Mouse (Mus musculus) large intestine, adult 2 months (tissue): ENCODE measurements at regions not wholly inside any gene's neighbourhood (a gene's known extent, or its start where the extent isn't known, plus 50 kb on each side); places are given as distances from the start of the nearest gene placed in this dataset.

ENCODE experiments used
- DNase-seq: peaks from one replicate; pipeline ENCODE4 v3.0.0-alpha.2; 2012; ENCODE audit warnings: low read depth, low spot score
- WGBS: fragments of 180-500 bp; shearing (Covaris S2); methylation state at CpG from one replicate; pipeline ENCODE4 v1.1.7; 2018; 5-methylcytosine and 5-hydroxymethylcytosine counted together

DNA sequence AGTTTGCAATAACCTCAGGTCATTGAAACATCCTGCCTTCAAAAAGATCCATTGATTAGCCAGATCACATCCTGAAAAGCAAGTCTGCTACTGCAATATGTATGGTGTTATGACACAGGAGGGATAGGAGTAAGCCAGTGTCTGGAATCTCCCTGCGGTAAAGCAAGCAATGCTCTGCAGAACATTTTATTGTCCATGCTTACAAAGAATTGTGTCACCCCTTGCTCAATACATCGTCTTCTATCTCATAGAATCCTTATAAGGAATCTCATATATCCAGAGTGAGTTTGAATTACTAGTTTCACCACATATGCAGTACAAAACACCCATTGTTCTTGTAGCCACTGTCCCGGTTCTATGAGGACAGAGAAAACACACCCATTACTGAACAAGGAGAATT lies 162.1 kb upstream of the Usp25 start:
- 30% methylated on average over 3 of the region's 3 CpGs for WGBS
- no peak for DNase-seq

GRCm38 (mm10) chr16:76837450-76837849 lies 176.1 kb upstream of the Usp25 start:
- 83% methylated on average over 4 of the region's 4 CpGs for WGBS
- no peak for DNase-seq

DNA sequence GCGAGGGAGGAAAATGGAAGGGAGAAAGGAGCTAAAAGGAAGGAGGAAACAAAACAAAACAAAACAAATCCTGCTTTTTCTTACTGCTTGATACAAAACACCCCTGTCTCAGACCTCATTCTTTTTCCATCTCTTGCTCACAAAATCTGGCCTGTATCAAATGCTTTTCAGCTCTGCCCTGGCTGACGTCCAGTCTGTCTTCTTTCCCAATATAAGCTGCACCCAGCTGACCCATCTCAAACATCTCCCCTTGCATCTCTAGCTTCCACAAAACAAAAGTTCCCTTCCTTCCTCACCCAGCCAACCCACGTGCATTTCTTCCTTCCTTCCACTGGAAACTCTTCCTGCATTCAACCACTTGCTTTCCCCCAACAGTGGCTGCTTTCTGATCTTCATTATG lies 183.1 kb upstream of the Usp25 start:
- WGBS, result 37% methylated on average over 3 of the region's 3 CpGs
- DNase-seq, result no peak

GRCm38 (mm10) chr16:76827674-76828441 lies 185.6 kb upstream of the Usp25 start:
- DNase-seq, result no peak
- 89% methylated on average over 7 of the region's 7 CpGs for WGBS

- WGBS, result 95% methylated on average over 10 of the region's 10 CpGs
- DNase-seq, result no peak
Observed at GRCm38 (mm10) chr16:76821261-76821660, 192.2 kb upstream of the Usp25 start.

- DNase-seq, result no peak
- 60% methylated on average over 17 of the region's 17 CpGs for WGBS
Observed at GRCm38 (mm10) chr16:76816056-76816885, 197.2 kb upstream of the Usp25 start.

- 32% methylated on average over 3 of the region's 3 CpGs for WGBS
- no peak for DNase-seq
Observed at GRCm38 (mm10) chr16:76803725-76804124, 209.8 kb upstream of the Usp25 start.

- WGBS, result 68% methylated on average over 6 of the region's 6 CpGs
- peak; percentile 50 for DNase-seq
Observed at GRCm38 (mm10) chr16:76786405-76787155, 226.9 kb upstream of the Usp25 start.

DNA sequence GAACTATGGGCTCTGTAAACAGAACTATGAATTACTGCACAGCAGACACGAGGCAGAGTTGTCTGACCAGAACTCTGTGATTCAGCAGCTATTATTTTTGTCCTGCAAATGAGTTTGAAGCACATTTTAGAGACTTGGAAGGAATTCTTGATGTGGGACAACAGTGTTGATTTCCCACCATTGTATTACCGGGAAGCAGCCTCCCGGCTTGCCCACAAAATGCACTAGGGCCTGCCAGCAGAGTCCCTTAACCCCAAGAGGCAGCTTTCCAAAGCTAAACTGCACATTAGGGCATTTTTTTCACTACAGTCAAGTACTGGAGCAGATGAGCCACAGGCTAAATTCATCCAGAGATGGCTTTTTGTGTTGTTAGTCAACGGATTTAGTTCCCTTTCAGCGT lies 230.8 kb upstream of the Usp25 start:
- 61% methylated on average over 5 of the region's 5 CpGs for WGBS
- no peak for DNase-seq

DNA sequence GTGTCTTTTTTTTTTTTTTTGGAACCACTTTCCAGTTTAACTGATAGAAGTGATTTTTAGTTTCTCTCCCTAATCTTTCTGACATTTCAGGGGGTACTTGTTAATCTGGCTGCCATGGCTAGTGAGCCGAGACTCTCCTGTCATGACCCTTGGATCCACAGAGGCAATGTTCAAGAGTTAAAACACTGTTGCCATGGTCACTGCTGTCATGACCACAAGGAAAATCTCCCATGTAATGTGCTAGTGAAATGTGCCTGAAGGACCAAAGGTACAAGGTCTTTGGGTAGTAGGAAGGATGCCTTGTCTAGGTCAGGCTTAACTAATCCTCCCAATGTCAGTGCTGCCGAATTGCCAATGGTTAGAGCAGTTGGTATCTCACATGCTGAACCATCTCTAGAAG lies 237.7 kb upstream of the Usp25 start:
- 89% methylated on average over 2 of the region's 2 CpGs for WGBS
- DNase-seq, result no peak

- WGBS, result 75% methylated on average over 8 of the region's 8 CpGs
- DNase-seq, result no peak
Observed at GRCm38 (mm10) chr16:76774032-76774431, 239.5 kb upstream of the Usp25 start.

DNA sequence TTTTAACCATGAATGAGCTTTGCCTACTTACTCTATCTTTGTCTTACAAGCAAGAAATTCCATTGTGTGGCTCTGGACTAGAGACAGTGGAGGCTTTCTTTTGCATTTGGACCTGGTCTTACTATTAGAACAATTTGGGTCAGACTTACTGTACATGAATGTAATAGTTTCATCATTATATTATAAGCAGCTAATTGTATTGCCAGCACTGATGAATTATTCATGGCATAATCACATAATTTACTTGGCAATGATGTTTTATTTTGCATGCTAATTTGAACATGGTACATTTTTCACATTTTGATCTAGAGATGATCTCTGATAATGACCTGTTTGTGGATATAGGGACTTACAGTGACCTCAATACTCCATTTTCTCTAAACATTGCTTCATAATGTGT lies 240.0 kb upstream of the Usp25 start:
- no peak for DNase-seq

DNA sequence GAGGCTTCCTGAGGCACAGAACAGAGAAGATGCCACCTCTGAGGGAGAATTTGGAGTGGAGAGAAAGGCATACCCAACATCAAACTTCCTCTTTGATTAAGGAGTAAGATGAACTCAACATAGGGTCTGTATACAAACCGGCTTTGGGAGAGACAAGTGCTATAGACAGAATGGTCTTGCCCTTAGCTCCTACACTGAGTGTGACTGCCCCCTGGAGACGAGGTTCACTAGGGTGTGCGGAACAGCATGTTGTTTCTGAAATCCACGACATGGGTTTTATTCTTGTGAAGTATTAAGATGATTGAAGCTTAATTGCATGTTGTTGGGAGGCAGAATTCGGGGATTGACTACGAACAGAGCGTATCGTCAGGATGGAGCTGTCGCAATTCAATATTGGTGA lies 244.9 kb upstream of the Usp25 start:
- WGBS, result 70% methylated on average over 9 of the region's 9 CpGs
- DNase-seq, result no peak

DNA sequence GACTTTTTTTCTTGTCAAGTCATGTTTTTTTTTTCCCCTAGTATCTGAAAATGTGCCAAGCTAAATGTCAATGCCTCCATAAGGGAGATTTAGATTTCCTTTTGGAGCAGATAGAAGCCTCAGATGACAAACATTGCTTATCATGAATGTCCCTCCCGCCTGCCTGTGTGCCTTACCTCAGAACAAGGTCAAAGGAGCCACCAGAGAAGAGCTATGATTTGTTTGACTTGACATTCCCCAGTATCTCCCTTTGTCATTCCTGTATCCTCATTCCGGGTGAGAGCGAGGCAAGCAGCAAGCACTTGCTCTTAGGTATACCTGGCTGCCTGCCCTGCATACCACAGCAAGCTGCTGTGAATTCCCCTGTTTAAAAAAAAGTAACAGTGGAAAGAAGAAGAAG lies 246.9 kb upstream of the Usp25 start:
- DNase-seq, result no peak
- 60% methylated on average over 3 of the region's 3 CpGs for WGBS

- DNase-seq, result no peak
- 70% methylated on average over 7 of the region's 7 CpGs for WGBS
Observed at GRCm38 (mm10) chr16:76765536-76765935, 248.0 kb upstream of the Usp25 start.

DNA sequence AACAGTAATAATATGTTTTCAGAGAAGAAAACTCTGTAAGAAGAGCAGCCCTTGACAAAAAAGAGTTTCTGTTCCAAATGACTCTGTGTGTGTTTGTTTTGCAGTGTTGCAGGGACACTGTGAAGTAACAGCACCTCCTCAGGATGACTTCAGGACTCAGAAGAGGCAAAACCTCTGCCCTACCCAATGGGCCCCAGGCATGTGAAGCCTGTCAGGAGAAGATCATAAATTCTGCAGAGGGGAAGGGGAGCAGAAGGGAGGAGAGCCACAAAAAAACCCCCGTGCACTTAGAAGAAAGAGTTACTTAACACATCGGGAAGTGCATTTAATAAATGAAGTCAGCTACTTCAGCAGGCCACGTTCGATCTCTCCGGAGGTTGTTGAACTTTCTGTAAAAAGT lies 248.5 kb upstream of the Usp25 start:
- DNase-seq, result no peak
- 64% methylated on average over 5 of the region's 5 CpGs for WGBS

DNA sequence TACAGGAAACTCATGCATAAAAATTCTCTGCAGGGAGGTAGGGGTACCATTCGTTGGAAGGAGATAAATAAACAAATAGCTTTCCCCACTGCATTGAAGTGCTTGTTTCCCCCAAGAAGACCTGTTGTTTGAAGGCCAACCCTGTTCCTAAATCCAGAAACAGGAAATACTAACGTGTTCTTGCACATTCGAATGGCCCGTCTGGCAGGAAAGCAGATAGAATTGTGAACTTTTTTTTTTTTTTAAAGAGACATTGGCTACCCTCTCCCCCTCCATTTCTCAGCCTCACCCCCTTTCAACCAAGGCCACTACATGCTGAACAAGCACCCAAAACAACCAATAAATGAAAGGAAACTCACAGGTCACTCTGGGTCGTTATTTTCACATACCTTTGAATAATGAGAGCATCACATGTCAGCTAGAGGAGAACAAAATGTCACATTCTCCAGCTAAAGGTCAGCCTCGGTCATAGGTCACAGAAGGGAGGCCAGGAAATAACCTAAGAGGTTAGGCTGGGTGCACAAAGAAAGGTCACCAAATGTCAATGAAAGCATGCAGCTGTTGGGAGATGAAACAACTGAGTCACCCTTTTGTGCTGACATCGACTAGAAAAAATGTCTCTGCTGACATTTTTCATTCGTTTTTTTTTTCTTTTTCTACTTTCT lies 250.8 kb upstream of the Usp25 start:
- DNase-seq, result no peak
- WGBS, result 42% methylated on average over 8 of the region's 8 CpGs

GRCm38 (mm10) chr16:76761848-76762247 lies 251.7 kb upstream of the Usp25 start:
- 61% methylated on average over 1 of the region's 1 CpGs for WGBS

GRCm38 (mm10) chr16:76761004-76761403 lies 252.5 kb upstream of the Usp25 start:
- DNase-seq, result no peak
- WGBS, result 21% methylated on average over 1 of the region's 1 CpGs

More at GRCm38 (mm10) chr16:76761848-76762247, 251.7 kb upstream of the Usp25 start:
- DNase-seq, result no peak

- WGBS, result 16% methylated on average over 3 of the region's 3 CpGs
- DNase-seq, result no peak
Observed at GRCm38 (mm10) chr16:76754871-76755270, 258.6 kb upstream of the Usp25 start.
